Mouse (Mus musculus) embryonic fibroblast, embryonic 13.5 days (primary cell): ENCODE results near the gene Rpl31.

ENCODE experiments used
- CTCF ChIP-seq: IDR thresholded peaks from 2 replicates; pipeline ENCODE4 v1.5.1; 2011; ENCODE audit warnings: mild to moderate bottlenecking, control low read depth, low read length, moderate library complexity, borderline replicate concordance; ENCODE audit not compliant: insufficient read depth
- POLR2A ChIP-seq: IDR thresholded peaks from 2 replicates; pipeline ENCODE4 v1.6.1; 2011; ENCODE audit warnings: low read depth, mild to moderate bottlenecking, control low read depth, low read length, moderate library complexity

DNA sequence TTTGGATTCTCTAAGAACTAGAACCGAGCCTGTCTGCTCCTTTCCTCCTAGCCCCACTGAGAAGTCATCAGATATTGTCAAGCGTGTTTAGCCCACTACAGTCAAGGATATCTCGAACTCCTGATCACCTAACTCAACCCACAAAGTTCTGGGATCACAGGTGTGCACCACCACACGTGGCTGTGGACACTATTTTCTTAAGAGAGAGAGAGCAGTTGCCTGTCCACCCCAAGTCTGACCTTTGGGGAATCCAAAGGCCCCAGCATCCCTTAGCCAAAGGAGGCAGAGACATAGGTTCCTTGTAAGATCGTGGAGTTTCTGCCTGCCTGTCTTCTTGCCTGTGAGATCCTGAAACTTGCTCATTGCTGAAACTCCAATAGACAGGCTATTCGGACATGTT is 597 bp upstream of the Rpl31 start:
- TF ChIP-seq CTCF (no peak), POLR2A (no peak)
